ENCODE assay signal across 29 mouse cellular contexts in genomic region chrX:41045156-41045555, GRCm38 (mm10).
A peak's percentile ranks its signal among the peaks of the same experiment; 100 is the strongest.
DNase-seq lines count a peak whose midpoint lies in the region; ATAC-seq lines count a peak whose summit lies in the region.
"Had no signal": no experiment of that assay in that cellular context is flagged by ENCODE, and none has a peak within 500 bp of the region (broad histone marks: within the 10 kb centered on the region; RNA-seq: fewer than 3 reads in every experiment).

No protein-coding gene starts in this region.

- DNase-seq in Muller cell, postnatal 12 days (ENCODE audit: inconsistent ontology term), result peak; percentile 22
- DNase-seq in adrenal gland, adult 2 months, result peak; percentile 72
- DNase-seq in adrenal gland, postnatal 14 days, result peak; percentile 9
- peak; percentile 2 for DNase-seq in fibroblast of lung, adult 2 months (ENCODE audit: low read depth)
- no peak for DNase-seq in lung, postnatal 14 days
- no peak for DNase-seq in thymus, postnatal 14 days
- DNase-seq: B cell, adult 2 months; cerebellum, adult 18-20 months; cerebellum, adult 9-10 months; cerebellum, postnatal 14 days; forebrain, postnatal 0 days; gastrocnemius, adult 2 months; gastrocnemius, postnatal 14 days; heart, adult 11 months; heart, postnatal 10 days; heart, postnatal 4 days; kidney, adult 18-20 months had no signal

- no peaks in the 10 kb centered on the region for H3K27me3 ChIP-seq in heart, embryonic 12.5 days (replicated peaks)
- H3K27me3 ChIP-seq: CH12.LX; heart, embryonic 15.5 days had no signal

- WGBS in heart, embryonic 12.5 days, result 67% methylated on average over 5 of the region's 5 CpGs

- H3K4me2 ChIP-seq in heart, embryonic 12.5 days, result no peak overlapping the region
- H3K4me2 ChIP-seq: heart, embryonic 11.5 days; heart, embryonic 15.5 days; hindbrain, embryonic 14.5 days had no signal

- no peak overlapping the region for H3K4me3 ChIP-seq in heart, embryonic 12.5 days
- H3K4me3 ChIP-seq: gastrocnemius, adult 2 months; heart, embryonic 15.5 days had no signal

- ATAC-seq in heart, embryonic 12.5 days (ENCODE audit: insufficient number of reproducible peaks, low FRiP score), result no peak
- ATAC-seq in monocyte, adult 5-6 weeks (replicated peaks; ENCODE audit: insufficient number of reproducible peaks, low FRiP score, low TSS enrichment, poor library complexity, severe bottlenecking), result no peak
- ATAC-seq: activated CD4-positive, CD25-positive, alpha-beta regulatory T cell, adult 4 months; forebrain, embryonic 14.5 days; forebrain, postnatal 0 days; hindbrain, postnatal 0 days; inflammation-experienced regulatory T-cells, adult 6 months; intestine, embryonic 16.5 days had no signal

- no peaks in the 10 kb centered on the region for H3K9me3 ChIP-seq in heart, embryonic 12.5 days (replicated peaks)
- H3K9me3 ChIP-seq: G1E; heart, embryonic 15.5 days had no signal

- no peaks in the 10 kb centered on the region for H3K4me1 ChIP-seq in heart, embryonic 12.5 days (replicated peaks)
- H3K4me1 ChIP-seq: heart, embryonic 15.5 days had no signal

- no peak overlapping the region for H3K9ac ChIP-seq in heart, embryonic 12.5 days
- H3K9ac ChIP-seq: forebrain, postnatal 0 days; heart, embryonic 15.5 days; hindbrain, embryonic 14.5 days had no signal

- H3K36me3 ChIP-seq in heart, embryonic 12.5 days, result no peaks in the 10 kb centered on the region
- H3K36me3 ChIP-seq: G1E; heart, embryonic 15.5 days had no signal

- H3K27ac ChIP-seq in heart, embryonic 12.5 days (ENCODE audit: poor library complexity, severe bottlenecking), result no peak overlapping the region
- H3K27ac ChIP-seq: gastrocnemius, adult 2 months; heart, embryonic 15.5 days; hindbrain, embryonic 14.5 days; hindbrain, postnatal 0 days had no signal

Comparison
In these comparisons a context has a peak if more than half of its experiments do, and no peak if none do; other contexts are left out.
1. DNase-seq: peak in Muller cell, postnatal 12 days (single experiment), adrenal gland, adult 2 months (single experiment), adrenal gland, postnatal 14 days (single experiment) and fibroblast of lung, adult 2 months (single experiment); none in lung, postnatal 14 days (single experiment) and thymus, postnatal 14 days (single experiment).